Mouse (Mus musculus) stomach, embryonic 15.5 days (tissue): ENCODE data around the gene Stpg1. TPM values are rescaled to one million over a fixed set of nuclear protein-coding genes. Genes with fewer than 3 reads are reported as not detected.
A peak's percentile ranks its signal among the peaks of the same experiment; 100 is the strongest.

Experiments
- ATAC-seq: fragments of 200-750 bp; cut with Nextera tagmentation; 2 replicates; pipeline ENCODE4 v1.8.0; 2017; ENCODE audit warnings: low read depth, moderate number of reproducible peaks, moderate TSS enrichment; ENCODE audit not compliant: insufficient read depth, low FRiP score
- H3K27ac ChIP-seq: fragments of 300-500 bp; sonication (generic); 2 replicates; pipeline ENCODE4 v1.5.1; 2015; ENCODE audit warnings: mild to moderate bottlenecking, inconsistent platforms
- H3K27me3 ChIP-seq: fragments of 300-500 bp; sonication (generic); replicated peaks from 2 replicates; pipeline ENCODE4 v1.6.1; 2015; ENCODE audit warnings: inconsistent platforms
- H3K36me3 ChIP-seq: fragments of 300-500 bp; sonication (generic); 2 replicates; pipeline ENCODE4 v1.6.1; 2015; ENCODE audit warnings: inconsistent platforms
- H3K4me1 ChIP-seq: fragments of 300-500 bp; sonication (generic); 2 replicates; pipeline ENCODE4 v1.6.1; 2015; ENCODE audit warnings: inconsistent platforms
- H3K4me2 ChIP-seq: fragments of 300-500 bp; sonication (generic); 2 replicates; pipeline ENCODE4 v1.6.1; 2015; ENCODE audit warnings: mild to moderate bottlenecking, inconsistent platforms
- H3K4me3 ChIP-seq: fragments of 300-500 bp; sonication (generic); replicated peaks from 2 replicates; pipeline ENCODE4 v1.5.1; 2015; ENCODE audit warnings: inconsistent platforms
- H3K9ac ChIP-seq: fragments of 300-500 bp; sonication (generic); 2 replicates; pipeline ENCODE4 v1.6.1; 2015; ENCODE audit warnings: inconsistent platforms
- H3K9me3 ChIP-seq: fragments of 300-500 bp; sonication (generic); 2 replicates; pipeline ENCODE4 v1.6.1; 2016; ENCODE audit warnings: inconsistent platforms
- WGBS: fragments of 180-500 bp; shearing (Covaris S2); methylation state at CpG from one replicate; pipeline ENCODE4 v1.1.7; 2015; 5-methylcytosine and 5-hydroxymethylcytosine counted together
- polyA plus RNA-seq: library from polyadenylated mRNA; unstranded; fragments of >200 nt; fragmentation: Nextera tagmentation; extraction: Ambion mirVana; gene quantifications from 2 replicates; pipeline ENCODE4 v1.2.1, GENCODE M21; 2015

The Stpg1 gene
- polyA plus RNA-seq, 1 experiment from 2014 or later, result 0.27 TPM

DNA sequence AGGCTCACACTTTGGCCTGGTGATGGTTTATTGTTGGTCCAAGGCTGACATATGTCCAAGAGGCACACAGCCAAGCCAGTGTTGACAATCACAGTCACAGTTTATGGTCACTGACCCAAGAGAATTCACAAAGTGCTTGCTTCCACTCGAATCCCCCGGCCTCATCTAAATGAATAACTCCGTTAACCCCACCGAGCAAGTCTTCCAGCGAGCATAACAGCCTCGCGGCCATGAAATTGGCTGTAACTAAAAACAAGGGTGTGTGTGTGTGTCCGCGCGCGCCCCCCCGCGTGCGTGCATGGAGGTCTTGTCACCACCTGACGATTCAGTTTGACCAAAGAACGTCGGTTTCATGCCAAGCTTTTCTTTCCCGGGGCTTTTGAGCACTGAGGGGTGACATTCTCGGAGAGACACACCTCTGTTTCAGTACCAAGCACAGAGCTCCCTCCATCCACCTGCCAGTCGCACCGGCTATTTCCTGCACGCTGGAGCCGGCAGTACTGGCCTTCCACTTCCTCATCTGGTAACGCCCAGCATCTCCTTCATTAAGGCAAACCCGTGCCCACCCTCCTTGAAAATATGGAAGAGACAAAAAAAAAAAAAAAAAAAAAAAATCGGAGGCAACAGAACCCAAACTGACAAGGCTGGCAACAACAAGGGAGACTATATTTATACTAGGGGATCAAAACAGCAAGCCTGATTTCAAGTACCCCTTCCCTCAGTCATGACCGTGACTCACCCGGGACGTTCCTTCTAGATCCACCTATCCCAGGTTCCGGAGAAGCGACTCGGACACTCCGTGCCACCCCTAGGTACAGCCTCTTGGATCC, 684 bp upstream of the Stpg1 start:
- H3K4me2 ChIP-seq, result peak overlapping the region; percentile 89
- H3K27ac ChIP-seq, result peak overlapping the region; percentile 67
- peaks cover 19% of the 10 kb centered on the region for H3K4me1 ChIP-seq
- H3K36me3 ChIP-seq, result no peaks in the 10 kb centered on the region
- ATAC-seq, result peak; percentile 4; the same call in 1 of the 2 replicates
- peak overlapping the region; percentile 32; the same call in 1 of the 2 replicates for H3K9ac ChIP-seq
- H3K4me3 ChIP-seq, result peak overlapping the region; percentile 66
- H3K27me3 ChIP-seq, result no peaks in the 10 kb centered on the region
- WGBS, result 2% methylated on average over 33 of the region's 33 CpGs
- H3K9me3 ChIP-seq, result no peaks in the 10 kb centered on the region

DNA sequence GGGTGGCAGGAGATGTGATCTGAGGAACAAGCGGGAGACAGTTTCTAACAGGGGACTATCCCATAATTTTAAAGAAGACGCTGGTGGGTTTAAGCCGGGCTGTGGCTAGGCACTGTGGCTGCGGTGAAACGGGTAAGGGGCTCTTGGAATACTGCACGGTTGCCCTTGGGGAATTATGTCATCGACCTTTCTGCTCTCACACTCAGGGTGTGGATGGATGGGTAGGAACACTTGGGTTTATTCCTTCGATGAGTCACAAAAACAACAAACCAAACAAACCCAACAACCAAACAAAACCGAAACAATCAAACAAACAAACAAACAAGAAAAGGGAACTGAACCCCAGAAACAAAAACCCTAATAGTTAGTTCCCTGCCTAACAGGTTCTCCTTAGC, 804 bp downstream of the Stpg1 start:
- Histone ChIP-seq H3K9ac (0 out of 2 replicates have a peak overlapping the region, but pooled peaks have one; percentile 26), H3K9me3 (no peaks in the 10 kb centered on the region)

DNA sequence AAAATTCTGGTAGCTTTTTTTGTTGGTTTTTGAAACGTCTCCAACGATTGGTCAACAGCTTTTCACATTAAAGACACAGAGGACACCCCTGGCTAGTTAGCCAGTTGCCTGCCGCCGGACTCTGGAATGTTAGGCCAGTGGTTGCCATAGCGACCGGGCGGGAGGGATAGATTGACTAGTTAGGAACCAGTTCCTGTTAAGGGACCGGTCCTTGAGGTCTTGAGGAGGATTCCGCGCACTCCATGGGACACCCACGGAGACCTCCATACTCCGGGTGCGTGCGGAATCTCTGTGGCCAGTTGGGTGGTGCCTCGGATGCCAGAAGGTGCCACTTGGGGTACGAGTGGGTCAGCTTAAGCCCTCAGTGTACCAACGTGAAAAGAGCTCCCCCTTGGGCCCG, 1.2 kb downstream of the Stpg1 start:
- peak overlapping the region; percentile 66; the same call in 1 of the 2 replicates for H3K4me3 ChIP-seq
- H3K4me2 ChIP-seq, result peak overlapping the region; percentile 89; the same call in 1 of the 2 replicates
- no peaks in the 10 kb centered on the region for H3K27me3 ChIP-seq
- H3K36me3 ChIP-seq, result no peaks in the 10 kb centered on the region
- peaks cover 19% of the 10 kb centered on the region for H3K4me1 ChIP-seq
- no peak overlapping the region for H3K9ac ChIP-seq
- H3K27ac ChIP-seq, result no peak overlapping the region
- WGBS, result 17% methylated on average over 18 of the region's 18 CpGs
- no peak for ATAC-seq
- H3K9me3 ChIP-seq, result no peaks in the 10 kb centered on the region

More for the DNA sequence above, 804 bp downstream of the Stpg1 start:
- no peaks in the 10 kb centered on the region for H3K36me3 ChIP-seq
- H3K27me3 ChIP-seq, result no peaks in the 10 kb centered on the region
- peak overlapping the region; percentile 89 for H3K4me2 ChIP-seq
- peak overlapping the region; percentile 66 for H3K4me3 ChIP-seq
- WGBS, result 12% methylated on average over 9 of the region's 9 CpGs
- peak overlapping the region; percentile 82; the same call in 1 of the 2 replicates for H3K27ac ChIP-seq
- no peak for ATAC-seq
- peaks cover 19% of the 10 kb centered on the region for H3K4me1 ChIP-seq

DNA sequence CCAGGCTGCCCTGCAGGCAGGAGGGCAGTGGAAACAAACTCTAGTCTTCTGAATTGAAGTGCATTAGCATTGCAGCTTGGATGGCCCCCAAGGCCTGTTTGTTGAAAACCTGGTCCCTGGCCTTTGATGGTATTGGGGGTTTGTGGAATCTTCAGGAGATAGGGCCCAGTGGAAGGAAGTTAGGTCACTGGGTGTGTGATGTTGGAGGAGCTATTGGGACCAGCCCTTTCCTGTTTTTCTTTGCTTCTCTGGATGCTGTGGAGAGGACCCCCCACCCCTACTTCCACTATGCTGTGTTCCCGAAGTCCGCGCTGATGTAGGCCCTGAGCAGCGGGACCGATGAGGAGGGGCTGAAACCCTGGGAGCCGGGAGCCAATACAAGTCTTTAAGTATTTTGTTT, 3.5 kb downstream of the Stpg1 start:
- WGBS, result 85% methylated on average over 6 of the region's 6 CpGs
- H3K9me3 ChIP-seq, result no peaks in the 10 kb centered on the region
- ATAC-seq, result no peak
- H3K4me1 ChIP-seq, result peaks cover 19% of the 10 kb centered on the region
- no peak overlapping the region for H3K27ac ChIP-seq
- H3K27me3 ChIP-seq, result no peaks in the 10 kb centered on the region
- H3K36me3 ChIP-seq, result no peaks in the 10 kb centered on the region
- no peak overlapping the region; the same call in 1 of the 2 replicates for H3K9ac ChIP-seq
- H3K4me2 ChIP-seq, result no peak overlapping the region
- H3K4me3 ChIP-seq, result no peak overlapping the region

DNA sequence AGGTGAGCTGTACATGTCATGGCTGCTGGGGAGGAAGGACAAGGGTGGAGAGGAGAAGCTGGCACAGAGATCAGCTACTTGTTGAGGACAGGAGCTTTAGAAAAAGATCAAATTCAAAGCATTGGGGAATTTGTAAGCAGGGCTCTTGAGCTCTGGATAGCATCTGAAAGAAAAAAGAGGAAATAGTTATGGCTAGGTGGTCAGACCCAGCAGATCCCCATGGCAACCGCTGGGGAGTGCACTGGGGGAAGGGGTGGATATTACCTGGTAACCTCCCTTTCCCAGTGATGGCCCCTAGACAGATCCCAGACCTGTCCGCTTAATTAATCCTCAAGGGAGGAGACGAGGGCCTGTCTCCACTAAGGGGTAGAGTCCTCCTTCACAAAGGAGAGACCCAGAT, 5.2 kb downstream of the Stpg1 start:
- peaks cover 11% of the 10 kb centered on the region; the same call in 1 of the 2 replicates for H3K4me1 ChIP-seq
- no peak for ATAC-seq
- no peaks in the 10 kb centered on the region for H3K27me3 ChIP-seq
- no peak overlapping the region for H3K27ac ChIP-seq
- WGBS, result 73% methylated on average over 3 of the region's 3 CpGs
- H3K4me3 ChIP-seq, result no peak overlapping the region
- no peaks in the 10 kb centered on the region for H3K9me3 ChIP-seq
- H3K36me3 ChIP-seq, result no peaks in the 10 kb centered on the region
- no peak overlapping the region for H3K9ac ChIP-seq
- H3K4me2 ChIP-seq, result no peak overlapping the region

DNA sequence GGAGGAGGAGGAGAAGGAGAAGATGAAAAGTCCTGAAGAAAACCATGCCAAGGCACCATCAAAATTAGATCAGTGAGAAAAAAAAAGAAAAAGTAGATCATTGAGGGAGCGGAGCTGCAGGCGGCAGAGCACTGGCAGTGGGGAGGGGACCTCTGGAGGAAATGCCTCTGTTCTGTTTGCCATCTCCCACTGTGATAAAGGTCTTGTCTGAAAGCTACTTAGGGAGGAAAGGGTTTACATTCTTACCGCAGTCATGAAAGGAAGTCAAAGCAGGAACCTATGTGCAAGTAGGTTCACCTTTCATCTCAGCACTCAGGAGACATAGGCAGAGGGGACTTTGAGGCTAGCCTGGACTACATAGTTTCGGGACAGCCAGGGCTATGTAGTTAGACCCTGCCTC, 7.0 kb downstream of the Stpg1 start:
- Histone ChIP-seq H3K27me3 (no peaks in the 10 kb centered on the region), H3K9me3 (no peaks in the 10 kb centered on the region), H3K4me1 (no peaks in the 10 kb centered on the region), H3K36me3 (no peaks in the 10 kb centered on the region), H3K9ac (no peak overlapping the region), H3K4me3 (no peak overlapping the region), H3K4me2 (no peak overlapping the region), H3K27ac (no peak overlapping the region)
- ATAC-seq, result no peak
- WGBS, result 54% methylated on average over 4 of the region's 4 CpGs

DNA sequence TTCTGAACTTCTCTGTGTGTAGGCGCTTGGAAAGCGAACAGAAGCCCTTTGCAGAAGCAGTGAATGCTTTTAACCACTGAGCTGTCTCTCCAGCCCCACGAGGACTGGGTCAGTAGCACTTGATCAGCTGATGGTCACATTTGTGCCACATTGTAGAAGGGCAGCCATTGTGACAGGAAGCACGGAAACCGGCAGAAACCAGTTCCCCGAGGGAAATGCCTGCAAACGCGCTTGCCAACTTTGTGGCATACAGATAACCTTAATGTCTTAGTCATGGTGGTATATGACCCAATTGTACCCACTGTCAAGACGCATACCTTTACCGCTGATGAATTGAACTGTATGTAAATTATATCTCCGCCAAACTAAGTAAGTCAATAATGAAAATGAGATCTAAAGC, 11.2 kb downstream of the Stpg1 start:
- no peak overlapping the region for H3K27ac ChIP-seq
- H3K4me1 ChIP-seq, result peaks cover 13% of the 10 kb centered on the region; the same call in 1 of the 2 replicates
- H3K36me3 ChIP-seq, result no peaks in the 10 kb centered on the region
- ATAC-seq, result no peak
- H3K9me3 ChIP-seq, result no peaks in the 10 kb centered on the region
- no peak overlapping the region for H3K4me2 ChIP-seq
- no peak overlapping the region for H3K9ac ChIP-seq
- H3K27me3 ChIP-seq, result no peaks in the 10 kb centered on the region
- no peak overlapping the region for H3K4me3 ChIP-seq
- WGBS, result 67% methylated on average over 11 of the region's 11 CpGs

DNA sequence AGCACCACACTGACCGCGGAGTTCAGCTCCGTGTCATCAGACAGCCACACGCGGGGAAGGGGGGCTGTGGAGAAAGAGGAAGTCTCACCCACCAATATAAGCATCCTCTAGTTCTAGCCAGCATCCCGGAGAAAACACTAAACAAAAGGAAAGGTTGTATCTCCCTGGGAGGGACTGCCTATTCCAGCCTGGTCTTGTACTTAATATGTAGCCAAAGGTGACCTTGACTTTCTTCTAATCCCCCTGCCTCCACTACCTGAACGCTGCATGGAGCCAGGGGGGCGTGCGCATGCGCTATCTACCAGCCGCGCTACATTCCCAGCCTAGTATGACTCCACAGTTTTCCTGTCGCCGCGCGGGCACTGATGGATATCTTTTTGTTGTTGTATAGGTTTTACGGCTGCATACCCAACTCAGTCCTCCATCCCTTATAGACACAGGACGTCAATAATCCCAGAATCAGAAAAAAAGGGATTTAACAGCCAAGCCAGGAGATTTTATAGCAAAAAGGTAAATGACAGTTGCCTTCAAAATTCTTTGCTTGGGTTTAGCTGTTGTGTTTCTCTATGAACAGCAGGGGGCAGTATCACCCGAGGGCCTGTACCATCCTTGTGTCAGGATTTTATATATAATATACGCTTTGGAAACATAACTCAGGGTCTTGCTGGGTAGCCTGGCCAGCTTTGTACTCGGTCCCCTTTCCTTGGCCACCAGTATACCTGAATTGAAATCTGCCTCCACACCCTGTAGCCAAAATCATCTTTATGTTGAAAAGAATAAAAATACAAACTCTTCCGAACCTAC, 13.2 kb downstream of the Stpg1 start:
- WGBS, result 11% methylated on average over 22 of the region's 22 CpGs
- ATAC-seq, result peak; percentile 51; the same call in 1 of the 2 replicates
- H3K27ac ChIP-seq, result no peak overlapping the region

DNA sequence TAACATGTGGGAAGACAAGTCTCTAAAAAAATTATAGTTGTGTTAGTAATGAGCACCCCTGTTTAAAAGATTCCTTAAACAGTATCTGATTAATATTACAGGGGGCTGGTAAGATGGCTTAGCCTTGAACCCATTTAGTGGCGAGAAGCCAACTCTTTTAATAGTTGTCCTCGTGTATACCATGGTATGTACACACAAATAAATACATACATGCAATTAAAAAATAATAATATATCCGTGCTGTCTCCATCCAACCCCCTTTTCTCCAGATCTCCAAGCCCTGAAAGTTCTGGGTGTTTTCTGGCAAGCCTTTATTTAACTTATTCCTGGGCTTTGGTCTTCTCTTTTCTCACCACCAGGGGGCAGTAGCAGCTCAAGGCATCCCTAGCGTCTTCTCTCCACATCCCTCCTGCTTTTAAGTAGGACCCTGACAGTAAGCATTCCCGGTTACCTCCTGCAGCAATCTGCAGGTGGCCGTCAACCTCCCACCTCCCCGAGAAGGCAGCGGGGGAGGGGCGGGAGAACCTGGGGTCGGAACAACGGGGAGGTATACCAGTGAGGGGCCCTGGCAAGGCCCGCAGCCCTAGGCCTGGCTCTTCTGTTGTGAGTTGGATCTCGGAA, 13.9 kb downstream of the Stpg1 start:
- ATAC-seq, result 0 out of 2 replicates have a peak, but pooled peaks have one; percentile 40
- Histone ChIP-seq H3K27me3 (no peaks in the 10 kb centered on the region), H3K4me3 (no peak overlapping the region), H3K4me2 (peak overlapping the region; percentile 43), H3K9me3 (no peaks in the 10 kb centered on the region), H3K4me1 (peaks cover 13% of the 10 kb centered on the region; the same call in 1 of the 2 replicates), H3K9ac (no peak overlapping the region), H3K27ac (peak overlapping the region; percentile 21; the same call in 1 of the 2 replicates), H3K36me3 (no peaks in the 10 kb centered on the region)
- WGBS, result 16% methylated on average over 13 of the region's 13 CpGs

More for the DNA sequence above, 13.2 kb downstream of the Stpg1 start:
- Histone ChIP-seq H3K9me3 (no peaks in the 10 kb centered on the region), H3K4me3 (no peak overlapping the region; the same call in 1 of the 2 replicates), H3K27me3 (no peaks in the 10 kb centered on the region), H3K4me1 (peaks cover 13% of the 10 kb centered on the region; the same call in 1 of the 2 replicates), H3K4me2 (peak overlapping the region; percentile 50), H3K36me3 (no peaks in the 10 kb centered on the region), H3K9ac (peak overlapping the region; percentile 9; the same call in 1 of the 2 replicates)

DNA sequence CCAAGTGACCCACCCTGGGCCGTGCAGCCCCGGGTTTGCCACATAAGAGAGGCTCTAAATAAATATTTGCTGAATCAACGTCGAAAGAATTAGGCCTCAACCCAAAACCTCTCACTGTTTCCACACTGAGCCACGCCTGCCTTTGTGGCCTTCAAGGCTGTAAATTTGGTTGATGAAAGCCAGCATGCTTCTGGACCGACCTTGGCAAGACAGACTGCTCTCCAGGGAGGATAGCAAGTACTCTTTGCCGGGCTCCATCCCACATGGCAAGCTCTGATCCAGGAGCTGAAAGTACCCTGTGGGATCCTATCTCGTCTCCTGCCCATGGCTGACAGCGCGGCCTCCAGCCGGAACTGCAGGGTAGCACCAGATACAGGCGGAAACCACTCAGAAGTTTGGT, 14.9 kb downstream of the Stpg1 start:
- Histone ChIP-seq H3K4me2 (no peak overlapping the region), H3K4me1 (peaks cover 13% of the 10 kb centered on the region; the same call in 1 of the 2 replicates), H3K27me3 (no peaks in the 10 kb centered on the region), H3K9me3 (no peaks in the 10 kb centered on the region), H3K27ac (no peak overlapping the region), H3K4me3 (no peak overlapping the region), H3K9ac (no peak overlapping the region), H3K36me3 (no peaks in the 10 kb centered on the region)
- ATAC-seq, result no peak
- 57% methylated on average over 12 of the region's 12 CpGs for WGBS

DNA sequence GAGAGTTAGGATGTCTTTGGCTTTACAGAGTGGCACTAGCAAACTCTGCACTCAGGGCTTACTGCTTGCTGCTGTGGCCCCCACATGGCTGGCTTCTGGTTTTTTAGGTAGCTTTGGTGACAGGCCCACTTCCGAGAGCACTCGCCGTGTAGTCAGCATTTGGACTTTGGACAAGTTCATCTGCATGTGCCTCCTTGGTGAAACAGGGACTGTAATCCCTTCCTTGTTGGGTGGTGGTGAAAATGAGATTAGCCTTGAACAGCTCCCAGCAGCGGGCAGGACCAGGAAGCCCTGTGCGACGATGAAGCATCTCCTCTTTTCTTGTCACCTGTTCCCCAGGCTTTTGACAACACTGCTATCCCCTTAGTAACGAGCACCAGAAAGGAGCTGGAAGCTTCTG, 19.3 kb downstream of the Stpg1 start:
- Histone ChIP-seq H3K27me3 (no peaks in the 10 kb centered on the region), H3K9me3 (no peaks in the 10 kb centered on the region), H3K27ac (no peak overlapping the region), H3K36me3 (no peaks in the 10 kb centered on the region), H3K4me1 (peaks cover 7% of the 10 kb centered on the region; the same call in 1 of the 2 replicates), H3K4me2 (no peak overlapping the region), H3K9ac (no peak overlapping the region), H3K4me3 (no peak overlapping the region)
- WGBS, result 74% methylated on average over 7 of the region's 7 CpGs
- ATAC-seq, result no peak
